Mouse (Mus musculus) erythroblast, embryonic 14.5 days (primary cell): ENCODE measurements around the gene Grik4.

ENCODE experiments used
- GATA1 ChIP-seq: IDR thresholded peaks from 2 replicates; pipeline ENCODE4 v1.6.1; 2012; ENCODE audit warnings: low read length, inconsistent platforms, mixed read lengths
- TAL1 ChIP-seq: IDR thresholded peaks from 3 replicates; pipeline ENCODE4 v1.6.1; 2012; ENCODE audit warnings: low read length, inconsistent platforms, mixed read lengths

GRCm38 (mm10) chr9:42736697-42737335 is 207.5 kb downstream of the Grik4 start:
- TF ChIP-seq GATA1 (no peak), TAL1 (no peak)
